Mouse (Mus musculus): Measurements from ENCODE around the gene Hoxb2. TPM values are rescaled to one million over a fixed set of nuclear protein-coding genes. Genes with fewer than 3 reads are reported as not detected.

Hoxb2 gene
- polyA plus RNA-seq, 1 experiment from 2014 or later = 23.1 TPM

DNA sequence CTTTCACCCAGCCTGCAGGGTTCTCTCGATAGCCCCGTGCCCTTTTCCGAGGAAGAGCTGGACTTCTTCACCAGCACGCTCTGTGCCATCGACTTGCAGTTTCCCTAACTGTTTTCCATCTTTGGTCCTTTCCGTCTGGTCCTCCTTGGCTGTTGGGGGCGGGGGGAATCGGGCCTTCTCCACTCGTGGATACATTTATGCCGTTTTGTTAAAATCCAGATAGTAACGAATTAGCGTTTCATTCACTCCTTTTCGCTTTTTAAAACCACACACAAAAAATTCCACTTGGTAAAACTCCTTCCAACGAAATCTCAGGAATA lies 3.2 kb downstream of the Hoxb2 start:
- Histone ChIP-seq H3K4me3 (ENCODE audit: low read depth, low read length) (peak overlapping the region; percentile 79), H3K27me3 (ENCODE audit: control insufficient read depth, insufficient read depth, low read length) (no peaks in the 10 kb centered on the region), H3K9me3 (ENCODE audit: control insufficient read depth, low read depth, low read length) (no peaks in the 10 kb centered on the region), H3K36me3 (ENCODE audit: control insufficient read depth, insufficient read depth, low read length) (0 out of 2 replicates have a peak, but pooled peaks cover 5% of the 10 kb centered on the region), H3K4me2 (replicated peaks; ENCODE audit: low read depth, low read length) (peak overlapping the region; percentile 86), H3K4me1 (ENCODE audit: control insufficient read depth, insufficient read depth, low read length) (peaks cover 25% of the 10 kb centered on the region), H3K9ac (replicated peaks; ENCODE audit: low read depth, low read length) (peak overlapping the region; percentile 99), H3K27ac (ENCODE audit: low read length) (peak overlapping the region; percentile 100)
- no peak for ATAC-seq (ENCODE audit: insufficient number of reproducible peaks, insufficient read depth, low FRiP score, low read depth)
- 3% methylated on average over 14 of the region's 14 CpGs for WGBS

DNA sequence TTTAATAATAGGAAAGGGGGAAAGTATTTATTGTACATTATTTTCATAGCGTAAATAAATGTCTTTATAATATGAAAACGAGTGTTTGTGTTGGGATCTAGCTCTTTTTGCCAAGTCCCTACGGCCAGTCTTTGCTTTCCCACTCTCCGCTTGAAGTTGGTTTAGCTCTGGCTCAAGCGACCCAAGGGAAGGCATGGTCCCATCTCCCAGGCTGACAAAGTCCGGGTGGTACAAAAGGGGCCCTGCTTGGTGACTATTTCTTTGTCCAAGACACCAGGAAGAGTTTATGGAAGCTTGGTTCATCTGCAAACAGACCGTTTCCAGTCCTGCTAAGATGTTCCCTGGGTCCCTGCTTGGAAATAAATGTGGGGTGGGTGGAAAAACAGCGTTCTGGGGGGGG lies 3.6 kb downstream of the Hoxb2 start:
- peaks cover 20% of the 10 kb centered on the region for H3K4me1 ChIP-seq (ENCODE audit: control insufficient read depth, insufficient read depth, low read length)
- 0 out of 2 replicates have a peak, but pooled peaks cover 5% of the 10 kb centered on the region for H3K36me3 ChIP-seq (ENCODE audit: control insufficient read depth, insufficient read depth, low read length)
- peak overlapping the region; percentile 86 for H3K4me2 ChIP-seq (replicated peaks; ENCODE audit: low read depth, low read length)
- H3K9me3 ChIP-seq (ENCODE audit: control insufficient read depth, low read depth, low read length) = no peaks in the 10 kb centered on the region
- ATAC-seq (ENCODE audit: insufficient number of reproducible peaks, insufficient read depth, low FRiP score, low read depth) = no peak
- H3K27ac ChIP-seq (ENCODE audit: low read length) = peak overlapping the region; percentile 74
- H3K4me3 ChIP-seq (ENCODE audit: low read depth, low read length) = peak overlapping the region; percentile 79
- H3K27me3 ChIP-seq (ENCODE audit: control insufficient read depth, insufficient read depth, low read length) = no peaks in the 10 kb centered on the region
- peak overlapping the region; percentile 99 for H3K9ac ChIP-seq (replicated peaks; ENCODE audit: low read depth, low read length)
- 10% methylated on average over 8 of the region's 8 CpGs for WGBS

DNA sequence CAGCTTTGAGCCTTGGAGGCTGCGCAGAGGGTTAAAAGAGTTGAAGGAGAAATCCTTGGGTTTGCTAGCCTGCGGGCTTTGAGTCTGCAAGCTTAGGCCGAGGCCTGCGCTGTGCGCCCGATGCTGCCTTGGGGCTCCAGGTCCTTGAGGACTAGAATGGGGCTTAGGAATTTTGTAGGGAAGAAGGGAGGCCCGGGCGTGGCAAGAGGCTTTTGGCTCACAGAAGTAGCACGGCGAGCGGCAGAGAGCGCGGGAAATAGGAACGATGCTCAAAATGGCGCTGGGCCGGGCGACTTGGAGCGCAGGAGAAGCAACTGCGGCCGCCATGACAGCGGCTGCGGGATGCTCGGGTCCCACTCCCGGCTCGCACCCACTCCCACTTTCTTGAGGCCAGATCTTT lies 4.1 kb downstream of the Hoxb2 start:
- peak overlapping the region; percentile 79 for H3K4me3 ChIP-seq (ENCODE audit: low read depth, low read length)
- peaks cover 16% of the 10 kb centered on the region for H3K4me1 ChIP-seq (ENCODE audit: control insufficient read depth, insufficient read depth, low read length)
- H3K9me3 ChIP-seq (ENCODE audit: control insufficient read depth, low read depth, low read length) = no peaks in the 10 kb centered on the region
- peak overlapping the region; percentile 99 for H3K9ac ChIP-seq (replicated peaks; ENCODE audit: low read depth, low read length)
- peak overlapping the region; percentile 86 for H3K4me2 ChIP-seq (replicated peaks; ENCODE audit: low read depth, low read length)
- no peaks in the 10 kb centered on the region for H3K27me3 ChIP-seq (ENCODE audit: control insufficient read depth, insufficient read depth, low read length)
- H3K36me3 ChIP-seq (ENCODE audit: control insufficient read depth, insufficient read depth, low read length) = 0 out of 2 replicates have a peak, but pooled peaks cover 5% of the 10 kb centered on the region
- H3K27ac ChIP-seq (ENCODE audit: low read length) = peak overlapping the region; percentile 74
- under 1% methylated on average over 25 of the region's 25 CpGs for WGBS
- no peak for ATAC-seq (ENCODE audit: insufficient number of reproducible peaks, insufficient read depth, low FRiP score, low read depth)

DNA sequence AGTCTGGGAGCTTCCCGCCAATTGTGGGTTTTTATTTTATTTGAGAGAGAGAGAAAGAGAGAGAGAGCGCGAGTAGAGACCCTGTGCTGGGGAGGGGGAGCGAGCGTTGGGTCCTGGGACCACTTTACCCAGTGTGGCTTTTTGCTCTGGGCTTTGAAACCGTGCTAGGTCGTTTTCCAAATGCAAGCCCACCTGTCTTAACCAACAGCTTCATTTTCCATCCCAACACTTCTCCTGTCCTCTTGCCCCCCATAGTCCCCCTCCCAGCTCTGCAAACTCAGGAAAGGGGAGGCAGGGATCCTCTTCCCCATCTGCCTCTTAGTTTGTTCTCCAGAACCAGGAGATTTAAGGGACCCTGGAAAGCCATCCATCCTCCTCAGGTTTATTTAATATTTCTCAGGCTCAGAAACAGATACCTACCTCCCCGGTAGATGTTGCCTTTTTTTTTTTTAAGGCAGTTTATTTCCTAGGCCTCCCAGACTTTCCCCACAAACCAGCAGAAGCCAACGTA lies 4.5 kb downstream of the Hoxb2 start:
- Histone ChIP-seq H3K4me2 (replicated peaks; ENCODE audit: low read depth, low read length) (peak overlapping the region; percentile 86), H3K4me1 (ENCODE audit: control insufficient read depth, insufficient read depth, low read length) (peaks cover 11% of the 10 kb centered on the region; the same call in 1 of the 2 replicates), H3K4me3 (ENCODE audit: low read depth, low read length) (peak overlapping the region; percentile 79), H3K36me3 (ENCODE audit: control insufficient read depth, insufficient read depth, low read length) (0 out of 2 replicates have a peak, but pooled peaks cover 5% of the 10 kb centered on the region), H3K9me3 (ENCODE audit: control insufficient read depth, low read depth, low read length) (no peaks in the 10 kb centered on the region), H3K27me3 (ENCODE audit: control insufficient read depth, insufficient read depth, low read length) (no peaks in the 10 kb centered on the region), H3K27ac (ENCODE audit: low read length) (peak overlapping the region; percentile 74), H3K9ac (replicated peaks; ENCODE audit: low read depth, low read length) (peak overlapping the region; percentile 99)
- WGBS = 8% methylated on average over 9 of the region's 9 CpGs
- no peak for ATAC-seq (ENCODE audit: insufficient number of reproducible peaks, insufficient read depth, low FRiP score, low read depth)

DNA sequence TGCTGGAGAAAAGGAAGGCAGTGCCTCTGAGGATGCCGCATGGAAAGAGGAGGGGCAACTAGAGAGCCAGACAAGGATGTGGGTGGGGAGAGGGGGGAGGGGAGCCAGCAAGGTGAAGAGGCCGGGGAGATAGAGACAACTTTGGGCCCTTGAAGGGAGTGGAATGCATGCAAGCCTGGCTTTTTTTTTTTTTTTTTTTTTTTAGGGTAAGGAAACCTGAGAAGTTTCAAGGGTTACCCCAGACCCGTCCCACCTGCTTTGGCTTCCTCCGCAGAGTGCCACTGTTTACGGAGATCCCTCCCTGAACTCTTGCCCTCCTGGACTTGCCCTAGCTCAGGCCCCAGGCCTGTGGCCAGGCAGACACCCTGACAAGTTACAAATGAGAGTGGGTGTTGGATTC lies 13.5 kb downstream of the Hoxb2 start:
- 14% methylated on average over 5 of the region's 5 CpGs for WGBS
- no peaks in the 10 kb centered on the region for H3K27me3 ChIP-seq (ENCODE audit: control insufficient read depth, insufficient read depth, low read length)
- no peak for ATAC-seq (ENCODE audit: insufficient number of reproducible peaks, insufficient read depth, low FRiP score, low read depth)

DNA sequence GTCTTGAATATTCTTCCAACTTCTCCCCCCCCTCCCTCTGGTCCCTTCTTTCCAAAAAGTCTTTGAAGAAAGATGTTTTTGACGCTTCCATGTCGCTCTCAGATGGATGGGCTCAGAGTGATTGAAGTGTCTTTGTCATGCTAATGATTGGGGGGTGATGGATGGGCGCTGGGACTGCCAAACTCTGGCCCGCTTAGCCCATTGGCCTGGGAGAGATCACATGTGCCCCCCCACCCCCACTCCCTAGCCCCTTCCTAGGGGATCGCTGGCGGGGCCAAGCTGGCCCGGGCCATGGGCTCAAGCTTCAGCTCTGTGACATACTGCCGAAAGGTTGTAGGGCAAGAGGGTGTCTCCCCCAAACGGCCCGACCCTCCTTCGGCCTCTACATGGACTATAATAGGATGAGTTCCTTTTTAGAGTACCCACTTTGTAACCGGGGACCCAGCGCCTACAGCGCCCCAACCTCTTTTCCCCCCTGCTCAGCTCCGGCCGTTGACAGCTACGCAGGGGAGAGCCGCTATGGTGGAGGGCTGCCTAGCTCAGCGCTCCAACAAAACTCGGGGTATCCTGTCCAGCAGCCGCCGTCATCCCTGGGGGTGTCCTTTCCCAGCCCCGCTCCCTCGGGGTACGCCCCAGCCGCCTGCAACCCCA lies 15.2 kb downstream of the Hoxb2 start, which contains the start of gene Hoxb1:
Hoxb1 (plus strand) TSS at position 312 of the 651 bp plus-strand sequence.
- Histone ChIP-seq H3K9ac (replicated peaks; ENCODE audit: low read depth, low read length) (no peak within 1 kb of the TSS), H3K36me3 (ENCODE audit: control insufficient read depth, insufficient read depth, low read length) (no peaks in the 10 kb centered on the region), H3K27ac (ENCODE audit: low read length) (no peak within 1 kb of the TSS), H3K4me3 (ENCODE audit: low read depth, low read length) (peak within 1 kb of the TSS; percentile 12; the same call in 1 of the 2 replicates), H3K4me1 (ENCODE audit: control insufficient read depth, insufficient read depth, low read length) (peaks cover 14% of the 10 kb centered on the region; the same call in 1 of the 2 replicates), H3K4me2 (replicated peaks; ENCODE audit: low read depth, low read length) (peak within 1 kb of the TSS; percentile 36), H3K27me3 (ENCODE audit: control insufficient read depth, insufficient read depth, low read length) (no peaks in the 10 kb centered on the region), H3K9me3 (ENCODE audit: control insufficient read depth, low read depth, low read length) (no peaks in the 10 kb centered on the region)
- no peak for ATAC-seq (ENCODE audit: insufficient number of reproducible peaks, insufficient read depth, low FRiP score, low read depth)
- WGBS = 18% methylated on average over 26 of the region's 26 CpGs

More for the DNA sequence above, 13.5 kb downstream of the Hoxb2 start:
- H3K4me1 ChIP-seq (ENCODE audit: control insufficient read depth, insufficient read depth, low read length) = peaks cover 14% of the 10 kb centered on the region; the same call in 1 of the 2 replicates
- H3K4me2 ChIP-seq (replicated peaks; ENCODE audit: low read depth, low read length) = no peak overlapping the region
- no peak overlapping the region for H3K27ac ChIP-seq (ENCODE audit: low read length)
- no peak overlapping the region for H3K4me3 ChIP-seq (ENCODE audit: low read depth, low read length)
- H3K9me3 ChIP-seq (ENCODE audit: control insufficient read depth, low read depth, low read length) = no peaks in the 10 kb centered on the region
- H3K36me3 ChIP-seq (ENCODE audit: control insufficient read depth, insufficient read depth, low read length) = no peaks in the 10 kb centered on the region
- H3K9ac ChIP-seq (replicated peaks; ENCODE audit: low read depth, low read length) = no peak overlapping the region

DNA sequence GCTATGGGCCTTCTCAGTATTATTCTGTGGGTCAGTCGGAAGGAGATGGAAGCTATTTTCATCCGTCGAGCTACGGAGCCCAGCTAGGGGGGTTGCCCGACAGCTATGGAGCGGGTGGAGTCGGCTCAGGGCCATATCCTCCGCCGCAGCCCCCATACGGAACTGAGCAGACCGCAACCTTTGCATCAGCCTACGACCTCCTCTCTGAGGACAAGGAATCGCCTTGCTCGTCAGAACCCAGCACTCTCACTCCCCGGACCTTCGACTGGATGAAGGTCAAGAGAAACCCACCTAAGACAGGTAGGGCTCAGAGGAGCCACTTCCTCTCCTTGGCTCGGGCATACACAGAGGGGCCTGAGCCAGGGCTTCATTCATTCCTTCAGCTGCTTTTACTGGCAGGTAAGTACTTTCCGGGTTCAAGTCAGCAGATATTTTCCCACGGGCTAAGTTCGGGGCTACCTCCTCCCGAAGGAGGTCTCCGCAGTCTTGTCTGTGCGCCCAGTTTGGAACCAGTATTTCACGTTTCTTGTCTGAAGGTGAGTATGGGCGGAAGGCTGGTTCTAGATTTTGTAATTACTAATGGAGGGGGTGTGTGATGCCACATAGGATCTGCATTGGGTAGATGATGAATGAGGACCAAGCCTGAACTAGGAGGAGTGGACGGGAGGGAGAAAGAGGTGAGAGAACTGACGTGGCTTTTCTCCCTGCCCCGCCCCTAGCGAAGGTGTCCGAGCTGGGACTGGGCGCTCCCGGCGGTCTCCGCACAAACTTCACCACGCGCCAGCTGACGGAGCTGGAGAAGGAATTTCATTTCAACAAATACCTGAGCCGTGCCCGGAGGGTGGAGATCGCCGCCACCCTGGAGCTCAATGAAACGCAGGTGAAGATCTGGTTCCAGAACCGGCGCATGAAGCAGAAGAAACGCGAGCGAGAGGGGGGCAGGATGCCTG lies 16.0 kb downstream of the Hoxb2 start:
- H3K4me2 ChIP-seq (replicated peaks; ENCODE audit: low read depth, low read length) = peak overlapping the region; percentile 36
- H3K9me3 ChIP-seq (ENCODE audit: control insufficient read depth, low read depth, low read length) = no peaks in the 10 kb centered on the region
- no peak overlapping the region for H3K27ac ChIP-seq (ENCODE audit: low read length)
- peak overlapping the region; percentile 12; the same call in 1 of the 2 replicates for H3K4me3 ChIP-seq (ENCODE audit: low read depth, low read length)
- no peaks in the 10 kb centered on the region for H3K36me3 ChIP-seq (ENCODE audit: control insufficient read depth, insufficient read depth, low read length)
- peaks cover 14% of the 10 kb centered on the region; the same call in 1 of the 2 replicates for H3K4me1 ChIP-seq (ENCODE audit: control insufficient read depth, insufficient read depth, low read length)
- WGBS = 7% methylated on average over 47 of the region's 47 CpGs
- no peak overlapping the region for H3K9ac ChIP-seq (replicated peaks; ENCODE audit: low read depth, low read length)
- ATAC-seq (ENCODE audit: insufficient number of reproducible peaks, insufficient read depth, low FRiP score, low read depth) = peak; percentile 33; the same call in 1 of the 2 replicates
- no peaks in the 10 kb centered on the region for H3K27me3 ChIP-seq (ENCODE audit: control insufficient read depth, insufficient read depth, low read length)

DNA sequence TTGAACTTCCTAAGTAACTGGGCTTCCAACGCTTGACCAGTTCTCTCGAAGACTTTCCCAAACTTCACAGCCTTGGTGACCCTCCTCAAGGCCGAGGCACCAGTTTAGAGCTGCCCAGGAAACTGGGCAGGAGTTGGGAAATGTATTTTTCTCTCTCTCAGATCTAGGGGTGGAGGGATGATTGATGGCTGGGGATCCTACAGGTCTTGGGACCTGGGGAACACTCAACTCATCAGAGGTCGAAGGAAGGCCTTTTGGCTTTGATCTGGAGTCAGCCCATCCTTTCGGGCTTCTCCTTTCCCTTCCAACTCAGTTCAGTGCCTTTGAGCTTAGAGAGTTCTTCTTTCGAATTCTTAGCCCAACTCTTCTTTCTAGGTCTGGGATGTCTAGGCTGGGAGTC lies 16.8 kb downstream of the Hoxb2 start:
- Histone ChIP-seq H3K9ac (replicated peaks; ENCODE audit: low read depth, low read length) (no peak overlapping the region), H3K4me1 (ENCODE audit: control insufficient read depth, insufficient read depth, low read length) (peaks cover 17% of the 10 kb centered on the region; the same call in 1 of the 2 replicates), H3K36me3 (ENCODE audit: control insufficient read depth, insufficient read depth, low read length) (no peaks in the 10 kb centered on the region), H3K9me3 (ENCODE audit: control insufficient read depth, low read depth, low read length) (no peaks in the 10 kb centered on the region), H3K4me3 (ENCODE audit: low read depth, low read length) (0 out of 2 replicates have a peak overlapping the region, but pooled peaks have one; percentile 2), H3K4me2 (replicated peaks; ENCODE audit: low read depth, low read length) (peak overlapping the region; percentile 36; the same call in 1 of the 2 replicates), H3K27me3 (ENCODE audit: control insufficient read depth, insufficient read depth, low read length) (no peaks in the 10 kb centered on the region), H3K27ac (ENCODE audit: low read length) (no peak overlapping the region)
- WGBS = 48% methylated on average over 6 of the region's 6 CpGs
- no peak for ATAC-seq (ENCODE audit: insufficient number of reproducible peaks, insufficient read depth, low FRiP score, low read depth)
